Mouse (Mus musculus) T-helper 2 cell (primary cell): ENCODE results near the gene Tbc1d17.
"Not testable (repeated sequence)": the region's sequence is repeated elsewhere in the genome, so short reads cannot be mapped to it uniquely, and the experiment has no call there.

Experiments
- in situ Hi-C: fragments of 300-600 bp; cut with MboI, MseI; formaldehyde crosslinking; loops from one replicate; pipeline ENCODE4 v1.15.1; 2025; ENCODE audit warnings: high pct_unique_total_duplicates

Tbc1d17 gene

GRCm38 (mm10) chr7:44848561-44849415, at the start of gene Tbc1d17, which contains the start of gene Akt1s1:
TSS of gene Tbc1d17 (minus strand) at chr7:44849079.
TSS of gene Akt1s1 (plus strand) at chr7:44848991.
- in situ Hi-C loops = no loop called here

- in situ Hi-C loops = loop anchor here (10.0 kb wide), 1 partner anchor 344 kb away; the partner anchor contains the start of gene Nr1h2
These were observed 49.7 kb upstream of the Tbc1d17 start for GRCm38 (mm10) chr7:44898607-44899006.

- in situ Hi-C loops = loop anchor here (10.0 kb wide), 1 partner anchor 342 kb away; the partner anchor contains the start of gene Nr1h2
These were observed 47.6 kb upstream of the Tbc1d17 start for GRCm38 (mm10) chr7:44896499-44896898.

GRCm38 (mm10) chr7:44895593-44896434, 46.9 kb upstream of the Tbc1d17 start, which contains the start of gene Fuz:
TSS of gene Fuz (plus strand) at chr7:44896079.
- in situ Hi-C loops = loop anchor here (10.0 kb wide), 1 partner anchor 341 kb away; the partner anchor contains the start of gene Nr1h2

- in situ Hi-C loops = loop anchor here (10.0 kb wide), 1 partner anchor 340 kb away; the partner anchor contains the start of gene Nr1h2
These were observed 46.3 kb upstream of the Tbc1d17 start for GRCm38 (mm10) chr7:44895206-44895592.

GRCm38 (mm10) chr7:44894175-44894574, 45.3 kb upstream of the Tbc1d17 start:
- in situ Hi-C loops = loop anchor here (10.0 kb wide), 1 partner anchor 339 kb away; the partner anchor contains the start of gene Nr1h2

- in situ Hi-C loops = loop anchor here (10.0 kb wide), 1 partner anchor 338 kb away; the partner anchor contains the start of gene Nr1h2
These were observed 44.3 kb upstream of the Tbc1d17 start for GRCm38 (mm10) chr7:44893197-44893596.

- in situ Hi-C loops = loop anchor here (10.0 kb wide), 1 partner anchor 338 kb away; the partner anchor contains the start of gene Nr1h2
These were observed 43.5 kb upstream of the Tbc1d17 start, which contains the start of gene Med25 for GRCm38 (mm10) chr7:44892276-44892921. TSS of gene Med25 (minus strand) at chr7:44892712.

GRCm38 (mm10) chr7:44891611-44892010, 42.7 kb upstream of the Tbc1d17 start:
- in situ Hi-C loops = loop anchor here (10.0 kb wide), 1 partner anchor 337 kb away; the partner anchor contains the start of gene Nr1h2

GRCm38 (mm10) chr7:44890737-44891136, 41.9 kb upstream of the Tbc1d17 start:
- in situ Hi-C loops = loop anchor here (10.0 kb wide), 1 partner anchor 336 kb away; the partner anchor contains the start of gene Nr1h2

- in situ Hi-C loops = loop anchor here (10.0 kb wide), 1 partner anchor 335 kb away; the partner anchor contains the start of gene Nr1h2
These were observed 41.3 kb upstream of the Tbc1d17 start for GRCm38 (mm10) chr7:44890180-44890579.

- in situ Hi-C loops = no loop called here
These were observed 39.6 kb upstream of the Tbc1d17 start for GRCm38 (mm10) chr7:44888256-44889105.

GRCm38 (mm10) chr7:44886964-44887363, 38.1 kb upstream of the Tbc1d17 start:
- in situ Hi-C loops = no loop called here

GRCm38 (mm10) chr7:44884637-44885036, 35.8 kb upstream of the Tbc1d17 start:
- in situ Hi-C loops = no loop called here

- in situ Hi-C loops = no loop called here
These were observed 34.2 kb upstream of the Tbc1d17 start for GRCm38 (mm10) chr7:44883036-44883435.

GRCm38 (mm10) chr7:44877833-44878232, 29.0 kb upstream of the Tbc1d17 start:
- in situ Hi-C loops = no loop called here

- in situ Hi-C loops = not testable (repeated sequence)
These were observed 22.9 kb upstream of the Tbc1d17 start for GRCm38 (mm10) chr7:44871774-44872173.

- in situ Hi-C loops = no loop called here
These were observed 22.3 kb upstream of the Tbc1d17 start for GRCm38 (mm10) chr7:44871181-44871580.

- in situ Hi-C loops = no loop called here
These were observed 21.7 kb upstream of the Tbc1d17 start for GRCm38 (mm10) chr7:44870614-44871013.
